Mouse (Mus musculus): ENCODE data around the gene Cobl. TPM values are rescaled to one million over a fixed set of nuclear protein-coding genes. Genes with fewer than 3 reads are reported as not detected.

The Cobl gene
- polyA plus RNA-seq, 1 experiment from 2014 or later = 10.4 TPM

- ATAC-seq (ENCODE audit: low FRiP score, low TSS enrichment) (peak; percentile 38; the same call in 1 of the 2 replicates), DNase-seq (peak; percentile 74)
- no peak overlapping the region for H3K9ac ChIP-seq (replicated peaks; ENCODE audit: low read length)
- no peak overlapping the region for H3K4me3 ChIP-seq (replicated peaks; ENCODE audit: low read depth, low read length)
- H3K4me1 ChIP-seq (ENCODE audit: control insufficient read depth, insufficient read depth, low read length) = peaks cover 14% of the 10 kb centered on the region; the same call in 1 of the 2 replicates
- no peaks in the 10 kb centered on the region for H3K27me3 ChIP-seq (ENCODE audit: control insufficient read depth, insufficient read depth, low read length)
- H3K4me2 ChIP-seq (ENCODE audit: low read length) = no peak overlapping the region
- H3K27ac ChIP-seq (replicated peaks; ENCODE audit: low read depth, low read length) = no peak overlapping the region
- H3K36me3 ChIP-seq (ENCODE audit: control insufficient read depth, insufficient read depth, low read length) = no peaks in the 10 kb centered on the region
- H3K9me3 ChIP-seq (ENCODE audit: control insufficient read depth, low read length) = no peaks in the 10 kb centered on the region
- 54% methylated on average over 7 of the region's 7 CpGs for WGBS
These were observed 47.9 kb downstream of the Cobl start for GRCm38 (mm10) chr11:12416899-12417298.

GRCm38 (mm10) chr11:12415329-12415728, 49.4 kb downstream of the Cobl start:
- DNase-seq (peak; percentile 90), ATAC-seq (ENCODE audit: low FRiP score, low TSS enrichment) (peak; percentile 91)
- Histone ChIP-seq H3K4me3 (replicated peaks; ENCODE audit: low read depth, low read length) (no peak overlapping the region), H3K27me3 (ENCODE audit: control insufficient read depth, insufficient read depth, low read length) (no peaks in the 10 kb centered on the region), H3K27ac (replicated peaks; ENCODE audit: low read depth, low read length) (peak overlapping the region; percentile 73), H3K4me1 (ENCODE audit: control insufficient read depth, insufficient read depth, low read length) (peaks cover 14% of the 10 kb centered on the region; the same call in 1 of the 2 replicates), H3K9ac (replicated peaks; ENCODE audit: low read length) (no peak overlapping the region), H3K36me3 (ENCODE audit: control insufficient read depth, insufficient read depth, low read length) (no peaks in the 10 kb centered on the region), H3K9me3 (ENCODE audit: control insufficient read depth, low read length) (no peaks in the 10 kb centered on the region), H3K4me2 (ENCODE audit: low read length) (no peak overlapping the region)
- WGBS = 2% methylated on average over 3 of the region's 3 CpGs

- WGBS = 80% methylated on average over 1 of the region's 1 CpGs
- ATAC-seq (ENCODE audit: low FRiP score, low TSS enrichment) = no peak
- no peaks in the 10 kb centered on the region for H3K36me3 ChIP-seq (ENCODE audit: control insufficient read depth, insufficient read depth, low read length)
These were observed 52.8 kb downstream of the Cobl start for GRCm38 (mm10) chr11:12411950-12412349.

GRCm38 (mm10) chr11:12411075-12411807, 53.5 kb downstream of the Cobl start:
- 93% methylated on average over 4 of the region's 4 CpGs for WGBS
- Histone ChIP-seq H3K36me3 (ENCODE audit: control insufficient read depth, insufficient read depth, low read length) (no peaks in the 10 kb centered on the region), H3K4me1 (ENCODE audit: control insufficient read depth, insufficient read depth, low read length) (peaks cover 7% of the 10 kb centered on the region; the same call in 1 of the 2 replicates), H3K9ac (replicated peaks; ENCODE audit: low read length) (no peak overlapping the region), H3K27ac (replicated peaks; ENCODE audit: low read depth, low read length) (no peak overlapping the region), H3K4me2 (ENCODE audit: low read length) (no peak overlapping the region), H3K9me3 (ENCODE audit: control insufficient read depth, low read length) (no peaks in the 10 kb centered on the region), H3K27me3 (ENCODE audit: control insufficient read depth, insufficient read depth, low read length) (no peaks in the 10 kb centered on the region), H3K4me3 (replicated peaks; ENCODE audit: low read depth, low read length) (no peak overlapping the region)
- DNase-seq (no peak), ATAC-seq (ENCODE audit: low FRiP score, low TSS enrichment) (no peak)

More at GRCm38 (mm10) chr11:12411950-12412349, 52.8 kb downstream of the Cobl start:
- Histone ChIP-seq H3K27ac (replicated peaks; ENCODE audit: low read depth, low read length) (no peak overlapping the region), H3K9me3 (ENCODE audit: control insufficient read depth, low read length) (no peaks in the 10 kb centered on the region), H3K4me2 (ENCODE audit: low read length) (no peak overlapping the region), H3K4me1 (ENCODE audit: control insufficient read depth, insufficient read depth, low read length) (peaks cover 9% of the 10 kb centered on the region; the same call in 1 of the 2 replicates), H3K4me3 (replicated peaks; ENCODE audit: low read depth, low read length) (no peak overlapping the region), H3K9ac (replicated peaks; ENCODE audit: low read length) (no peak overlapping the region), H3K27me3 (ENCODE audit: control insufficient read depth, insufficient read depth, low read length) (no peaks in the 10 kb centered on the region)
- DNase-seq = no peak

- no peaks in the 10 kb centered on the region for H3K9me3 ChIP-seq (ENCODE audit: control insufficient read depth, low read length)
- H3K27me3 ChIP-seq (ENCODE audit: control insufficient read depth, insufficient read depth, low read length) = no peaks in the 10 kb centered on the region
- no peaks in the 10 kb centered on the region for H3K36me3 ChIP-seq (ENCODE audit: control insufficient read depth, insufficient read depth, low read length)
- no peak overlapping the region for H3K9ac ChIP-seq (replicated peaks; ENCODE audit: low read length)
- H3K4me1 ChIP-seq (ENCODE audit: control insufficient read depth, insufficient read depth, low read length) = no peaks in the 10 kb centered on the region
- no peak overlapping the region for H3K4me3 ChIP-seq (replicated peaks; ENCODE audit: low read depth, low read length)
- H3K27ac ChIP-seq (replicated peaks; ENCODE audit: low read depth, low read length) = no peak overlapping the region
- H3K4me2 ChIP-seq (ENCODE audit: low read length) = no peak overlapping the region
- no peak for ATAC-seq (ENCODE audit: low FRiP score, low TSS enrichment)
- no peak for DNase-seq
- 92% methylated on average over 4 of the region's 4 CpGs for WGBS
These were observed 55.3 kb downstream of the Cobl start for GRCm38 (mm10) chr11:12409463-12409862.

GRCm38 (mm10) chr11:12407834-12408233, 56.9 kb downstream of the Cobl start:
- ATAC-seq (ENCODE audit: low FRiP score, low TSS enrichment) = no peak
- Histone ChIP-seq H3K4me3 (replicated peaks; ENCODE audit: low read depth, low read length) (no peak overlapping the region), H3K27ac (replicated peaks; ENCODE audit: low read depth, low read length) (no peak overlapping the region), H3K4me2 (ENCODE audit: low read length) (no peak overlapping the region), H3K9ac (replicated peaks; ENCODE audit: low read length) (no peak overlapping the region), H3K4me1 (ENCODE audit: control insufficient read depth, insufficient read depth, low read length) (no peaks in the 10 kb centered on the region), H3K36me3 (ENCODE audit: control insufficient read depth, insufficient read depth, low read length) (no peaks in the 10 kb centered on the region), H3K9me3 (ENCODE audit: control insufficient read depth, low read length) (no peaks in the 10 kb centered on the region), H3K27me3 (ENCODE audit: control insufficient read depth, insufficient read depth, low read length) (no peaks in the 10 kb centered on the region)
- WGBS = 92% methylated on average over 6 of the region's 6 CpGs
- no peak for DNase-seq

GRCm38 (mm10) chr11:12399903-12400302, 64.9 kb downstream of the Cobl start:
- Histone ChIP-seq H3K9ac (replicated peaks; ENCODE audit: low read length) (no peak overlapping the region), H3K36me3 (ENCODE audit: control insufficient read depth, insufficient read depth, low read length) (no peaks in the 10 kb centered on the region), H3K4me3 (replicated peaks; ENCODE audit: low read depth, low read length) (no peak overlapping the region), H3K27ac (replicated peaks; ENCODE audit: low read depth, low read length) (no peak overlapping the region), H3K4me1 (ENCODE audit: control insufficient read depth, insufficient read depth, low read length) (no peaks in the 10 kb centered on the region), H3K4me2 (ENCODE audit: low read length) (no peak overlapping the region), H3K9me3 (ENCODE audit: control insufficient read depth, low read length) (no peaks in the 10 kb centered on the region), H3K27me3 (ENCODE audit: control insufficient read depth, insufficient read depth, low read length) (no peaks in the 10 kb centered on the region)
- ATAC-seq (ENCODE audit: low FRiP score, low TSS enrichment) (no peak), DNase-seq (no peak)
- 96% methylated on average over 2 of the region's 2 CpGs for WGBS

- ATAC-seq (ENCODE audit: low FRiP score, low TSS enrichment) = no peak
- Histone ChIP-seq H3K4me1 (ENCODE audit: control insufficient read depth, insufficient read depth, low read length) (no peaks in the 10 kb centered on the region), H3K9me3 (ENCODE audit: control insufficient read depth, low read length) (no peaks in the 10 kb centered on the region), H3K27me3 (ENCODE audit: control insufficient read depth, insufficient read depth, low read length) (no peaks in the 10 kb centered on the region), H3K4me2 (ENCODE audit: low read length) (no peak overlapping the region), H3K9ac (replicated peaks; ENCODE audit: low read length) (no peak overlapping the region), H3K36me3 (ENCODE audit: control insufficient read depth, insufficient read depth, low read length) (no peaks in the 10 kb centered on the region), H3K27ac (replicated peaks; ENCODE audit: low read depth, low read length) (no peak overlapping the region), H3K4me3 (replicated peaks; ENCODE audit: low read depth, low read length) (no peak overlapping the region)
- no peak for DNase-seq
These were observed 68.6 kb downstream of the Cobl start for GRCm38 (mm10) chr11:12396196-12396595.

GRCm38 (mm10) chr11:12394701-12395100, 70.1 kb downstream of the Cobl start:
- ATAC-seq (ENCODE audit: low FRiP score, low TSS enrichment) = no peak
- H3K4me2 ChIP-seq (ENCODE audit: low read length) = no peak overlapping the region
- H3K4me3 ChIP-seq (replicated peaks; ENCODE audit: low read depth, low read length) = no peak overlapping the region
- no peaks in the 10 kb centered on the region for H3K9me3 ChIP-seq (ENCODE audit: control insufficient read depth, low read length)
- WGBS = 83% methylated on average over 1 of the region's 1 CpGs
- DNase-seq = no peak
- H3K9ac ChIP-seq (replicated peaks; ENCODE audit: low read length) = no peak overlapping the region
- no peak overlapping the region for H3K27ac ChIP-seq (replicated peaks; ENCODE audit: low read depth, low read length)
- no peaks in the 10 kb centered on the region for H3K27me3 ChIP-seq (ENCODE audit: control insufficient read depth, insufficient read depth, low read length)
- H3K4me1 ChIP-seq (ENCODE audit: control insufficient read depth, insufficient read depth, low read length) = no peaks in the 10 kb centered on the region
- no peaks in the 10 kb centered on the region for H3K36me3 ChIP-seq (ENCODE audit: control insufficient read depth, insufficient read depth, low read length)
